Mouse (Mus musculus): ENCODE results near the gene Akirin2.
"Not testable (repeated sequence)": the region's sequence is repeated elsewhere in the genome, so short reads cannot be mapped to it uniquely, and the experiment has no call there.

Gene Akirin2

GRCm38 (mm10) chr4:34550748-34551097 is at the start of gene Akirin2:
Akirin2 (plus strand) TSS chr4:34550937.
- DNase-seq (ENCODE audit: low read depth, low spot score), result no peak

- no peak for DNase-seq (ENCODE audit: low read depth, low spot score)
These were observed 40.4 kb upstream of the Akirin2 start for GRCm38 (mm10) chr4:34510305-34510704.

- no peak for DNase-seq (ENCODE audit: low read depth, low spot score)
These were observed 27.9 kb upstream of the Akirin2 start for GRCm38 (mm10) chr4:34522846-34523245.

- DNase-seq (ENCODE audit: low read depth, low spot score), result no peak
These were observed 27.2 kb upstream of the Akirin2 start for GRCm38 (mm10) chr4:34523586-34523985.

- no peak for DNase-seq (ENCODE audit: low read depth, low spot score)
These were observed 24.0 kb upstream of the Akirin2 start for GRCm38 (mm10) chr4:34526771-34527170.

GRCm38 (mm10) chr4:34528430-34529100 is 22.2 kb upstream of the Akirin2 start:
- no peak for DNase-seq (ENCODE audit: low read depth, low spot score)

GRCm38 (mm10) chr4:34529379-34529778 is 21.4 kb upstream of the Akirin2 start:
- no peak for DNase-seq (ENCODE audit: low read depth, low spot score)

GRCm38 (mm10) chr4:34529941-34530340 is 20.8 kb upstream of the Akirin2 start:
- no peak for DNase-seq (ENCODE audit: low read depth, low spot score)

GRCm38 (mm10) chr4:34549981-34550747 is 573 bp upstream of the Akirin2 start:
- peak; percentile 95 for DNase-seq (ENCODE audit: low read depth, low spot score)

GRCm38 (mm10) chr4:34551098-34551809 is 517 bp downstream of the Akirin2 start:
- DNase-seq (ENCODE audit: low read depth, low spot score), result peak; percentile 59

- no peak for DNase-seq (ENCODE audit: low read depth, low spot score)
These were observed 1.2 kb downstream of the Akirin2 start for GRCm38 (mm10) chr4:34551966-34552365.

- DNase-seq (ENCODE audit: low read depth, low spot score), result no peak
These were observed 3.9 kb downstream of the Akirin2 start for GRCm38 (mm10) chr4:34554596-34554995.

GRCm38 (mm10) chr4:34555604-34556003 is 4.9 kb downstream of the Akirin2 start:
- DNase-seq (ENCODE audit: low read depth, low spot score), result no peak

GRCm38 (mm10) chr4:34556183-34556582 is 5.4 kb downstream of the Akirin2 start:
- DNase-seq (ENCODE audit: low read depth, low spot score), result no peak

- peak; percentile 72 for DNase-seq (ENCODE audit: low read depth, low spot score)
These were observed 10.2 kb downstream of the Akirin2 start for GRCm38 (mm10) chr4:34560971-34561370.

GRCm38 (mm10) chr4:34566226-34566625 is 15.5 kb downstream of the Akirin2 start:
- DNase-seq (ENCODE audit: low read depth, low spot score), result no peak

GRCm38 (mm10) chr4:34572876-34573275 is 22.1 kb downstream of the Akirin2 start:
- DNase-seq (ENCODE audit: low read depth, low spot score), result no peak

- no peak for DNase-seq (ENCODE audit: low read depth, low spot score)
These were observed 26.3 kb downstream of the Akirin2 start for GRCm38 (mm10) chr4:34577028-34577427.

- no peak for DNase-seq (ENCODE audit: low read depth, low spot score)
These were observed 28.5 kb downstream of the Akirin2 start for GRCm38 (mm10) chr4:34579215-34579614.

- not testable (repeated sequence) for DNase-seq (ENCODE audit: low read depth, low spot score)
These were observed 30.8 kb downstream of the Akirin2 start for GRCm38 (mm10) chr4:34581489-34581888.

- DNase-seq (ENCODE audit: low read depth, low spot score), result no peak
These were observed 31.3 kb downstream of the Akirin2 start for GRCm38 (mm10) chr4:34581990-34582389.

GRCm38 (mm10) chr4:34582476-34582875 is 31.7 kb downstream of the Akirin2 start:
- no peak for DNase-seq (ENCODE audit: low read depth, low spot score)

Measured in CD4-positive helper T cell, adult 2 months (primary cell).